Mouse (Mus musculus): ENCODE data around the gene Antxr2. TPM values are rescaled to one million over a fixed set of nuclear protein-coding genes. Genes with fewer than 3 reads are reported as not detected.

Gene Antxr2
- polyA plus RNA-seq, 1 experiment: 19.6 TPM

DNA sequence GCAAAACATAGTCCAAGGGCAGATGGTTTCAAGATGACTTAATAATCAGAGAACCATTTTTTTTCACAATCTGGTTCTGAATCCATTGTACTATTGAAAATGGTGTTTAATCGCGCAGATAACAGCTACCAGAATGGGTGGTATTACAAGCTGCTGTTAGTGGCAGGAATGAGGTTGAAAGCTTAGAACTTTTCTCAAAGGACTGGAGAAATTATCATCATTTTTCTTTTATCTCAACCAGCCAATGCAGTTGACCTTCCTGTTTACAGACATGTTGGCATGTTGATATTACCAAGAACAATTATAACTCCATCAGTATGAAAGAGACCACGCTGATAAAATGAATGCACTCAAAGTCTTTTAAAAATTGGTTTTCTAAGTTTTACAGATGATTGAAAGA is 163.9 kb downstream of the Antxr2 start:
- DNase-seq: no peak
- Histone ChIP-seq H3K4me3 (replicated peaks; ENCODE audit: extremely low read depth, low read depth, low read length) (no peak overlapping the region), H3K4me1 (ENCODE audit: control insufficient read depth, insufficient read depth, low read length) (no peaks in the 10 kb centered on the region; the same call in 1 of the 2 replicates)
- no peak for TF ChIP-seq POLR2A (IDR thresholded peaks at IDR 0.05; ENCODE audit: borderline replicate concordance, extremely low read depth, low read depth, low read length)
- no peak for TF ChIP-seq CTCF (IDR thresholded peaks at IDR 0.05; ENCODE audit: insufficient read depth, low read length)
- WGBS: 64% methylated on average over 3 of the region's 3 CpGs

DNA sequence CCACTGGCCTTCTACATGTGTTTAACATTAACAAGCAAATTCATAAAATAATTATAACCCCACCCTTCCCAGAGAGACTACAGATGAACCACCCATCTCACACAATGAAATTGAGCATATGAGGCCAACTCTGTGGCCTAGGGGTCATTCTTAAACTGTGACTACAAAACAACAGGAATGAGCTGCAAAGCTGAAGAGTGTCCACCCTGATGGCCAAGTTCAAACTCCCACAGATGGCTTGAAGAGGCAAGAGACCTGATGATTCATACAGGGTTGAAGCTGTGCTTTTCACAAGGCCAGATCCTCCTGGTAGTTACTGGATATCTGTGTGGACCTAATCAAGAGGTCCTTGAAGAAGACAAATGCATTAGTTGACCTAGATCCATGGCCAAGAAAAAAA is 173.7 kb downstream of the Antxr2 start:
- no peak overlapping the region for H3K4me3 ChIP-seq (replicated peaks; ENCODE audit: extremely low read depth, low read depth, low read length)
- H3K4me1 ChIP-seq (ENCODE audit: control insufficient read depth, insufficient read depth, low read length): no peaks in the 10 kb centered on the region
- DNase-seq: no peak
- TF ChIP-seq CTCF (IDR thresholded peaks at IDR 0.05; ENCODE audit: insufficient read depth, low read length) (no peak), POLR2A (IDR thresholded peaks at IDR 0.05; ENCODE audit: borderline replicate concordance, extremely low read depth, low read depth, low read length) (no peak)

DNA sequence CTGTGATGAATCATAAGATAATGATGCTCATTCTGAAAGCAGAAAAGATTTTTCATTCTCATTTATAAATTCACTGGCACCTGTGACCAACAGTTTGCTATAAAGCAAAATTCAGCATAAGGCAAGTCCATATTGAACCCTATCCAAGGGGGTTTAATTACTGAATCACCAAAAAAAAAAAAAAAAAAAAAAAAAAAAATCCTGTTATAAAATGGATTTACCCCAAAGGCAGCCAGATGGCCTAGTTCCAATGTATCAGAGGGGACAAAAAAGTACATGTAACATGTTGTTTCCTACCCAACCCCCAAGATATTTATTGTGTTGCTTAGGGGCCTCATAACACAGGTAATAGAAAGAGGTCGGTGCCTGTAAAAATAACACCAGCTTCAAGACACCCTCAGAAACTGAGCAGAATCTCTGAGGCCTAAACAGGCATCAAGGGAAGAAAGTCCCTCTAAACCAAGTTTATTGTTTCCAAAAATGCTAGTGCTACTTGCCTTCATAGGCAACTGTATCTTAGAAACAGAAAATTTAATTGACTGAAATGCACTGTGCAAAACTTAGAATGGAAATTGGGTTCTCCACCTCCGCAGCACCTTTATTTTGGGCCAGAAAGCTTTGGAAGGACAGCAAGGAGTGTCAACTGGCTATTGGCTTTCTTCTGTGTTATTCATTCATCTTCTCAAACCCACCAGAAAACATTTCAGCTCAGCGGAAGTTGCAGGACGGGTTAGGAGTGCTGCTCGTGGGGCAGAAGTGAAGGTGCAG is 178.7 kb downstream of the Antxr2 start:
- no peak for DNase-seq
- TF ChIP-seq CTCF (IDR thresholded peaks at IDR 0.05; ENCODE audit: insufficient read depth, low read length): no peak
- no peak for TF ChIP-seq POLR2A (IDR thresholded peaks at IDR 0.05; ENCODE audit: borderline replicate concordance, extremely low read depth, low read depth, low read length)
- 92% methylated on average over 5 of the region's 5 CpGs for WGBS
- H3K4me3 ChIP-seq (replicated peaks; ENCODE audit: extremely low read depth, low read depth, low read length): no peak overlapping the region
- no peaks in the 10 kb centered on the region for H3K4me1 ChIP-seq (ENCODE audit: control insufficient read depth, insufficient read depth, low read length)

DNA sequence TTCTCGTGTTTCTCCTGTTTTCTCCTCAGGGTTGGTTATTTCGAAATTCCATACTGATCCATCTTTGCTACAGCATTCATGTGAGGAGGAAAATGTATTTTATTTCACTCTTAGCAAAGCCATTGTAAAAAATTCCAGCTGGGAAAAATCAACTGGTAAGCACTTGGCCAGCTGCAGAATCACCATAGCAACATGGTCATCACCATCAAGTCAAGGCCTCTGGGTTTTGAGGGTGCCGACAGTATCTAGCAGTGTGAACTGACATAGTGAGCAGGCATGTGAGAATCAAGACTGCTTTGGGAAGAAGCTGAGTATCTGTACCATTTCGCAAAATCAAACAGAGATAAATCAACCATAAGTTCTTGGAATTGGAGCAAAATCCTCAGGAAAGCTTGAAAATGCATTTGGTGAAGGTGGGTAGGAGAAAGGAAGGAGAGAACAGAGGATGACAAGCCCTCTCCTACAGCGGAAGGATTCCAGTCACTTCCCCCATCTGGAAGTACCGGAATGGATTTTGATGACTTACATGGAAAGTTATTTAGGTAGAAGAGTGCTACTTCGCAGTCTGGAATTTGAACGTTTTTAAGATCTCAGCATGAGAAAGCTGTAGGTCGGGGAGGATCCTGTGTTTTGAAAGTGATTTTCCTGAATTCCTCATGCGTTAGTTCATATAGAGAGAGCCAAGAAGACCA is 183.5 kb downstream of the Antxr2 start:
- H3K4me1 ChIP-seq (ENCODE audit: control insufficient read depth, insufficient read depth, low read length): no peaks in the 10 kb centered on the region
- no peak for TF ChIP-seq CTCF (IDR thresholded peaks at IDR 0.05; ENCODE audit: insufficient read depth, low read length)
- no peak for TF ChIP-seq POLR2A (IDR thresholded peaks at IDR 0.05; ENCODE audit: borderline replicate concordance, extremely low read depth, low read depth, low read length)
- no peak overlapping the region for H3K4me3 ChIP-seq (replicated peaks; ENCODE audit: extremely low read depth, low read depth, low read length)
- DNase-seq: no peak
- 75% methylated on average over 10 of the region's 10 CpGs for WGBS

DNA sequence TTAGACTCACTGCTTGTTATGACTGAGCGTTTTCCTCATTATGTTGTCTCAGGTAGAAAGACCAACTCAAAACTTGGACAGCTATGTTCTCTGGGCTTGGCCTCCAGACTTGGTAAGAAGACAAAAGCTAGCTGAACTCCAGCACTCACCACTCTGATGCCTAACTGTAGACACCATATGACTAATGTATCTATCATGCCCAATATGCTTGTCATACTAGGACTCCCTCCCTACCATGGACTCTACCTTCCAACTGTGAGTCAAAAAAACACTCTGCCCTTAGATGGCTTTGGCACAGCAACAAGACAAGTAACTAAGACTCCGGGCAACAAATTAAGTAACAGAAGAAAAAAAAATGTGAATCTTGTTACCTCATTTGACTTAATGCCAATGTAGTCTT is 184.3 kb downstream of the Antxr2 start:
- Histone ChIP-seq H3K4me1 (ENCODE audit: control insufficient read depth, insufficient read depth, low read length) (no peaks in the 10 kb centered on the region), H3K4me3 (replicated peaks; ENCODE audit: extremely low read depth, low read depth, low read length) (no peak overlapping the region)
- 84% methylated on average over 2 of the region's 2 CpGs for WGBS
- DNase-seq: no peak
- TF ChIP-seq POLR2A (IDR thresholded peaks at IDR 0.05; ENCODE audit: borderline replicate concordance, extremely low read depth, low read depth, low read length): no peak

DNA sequence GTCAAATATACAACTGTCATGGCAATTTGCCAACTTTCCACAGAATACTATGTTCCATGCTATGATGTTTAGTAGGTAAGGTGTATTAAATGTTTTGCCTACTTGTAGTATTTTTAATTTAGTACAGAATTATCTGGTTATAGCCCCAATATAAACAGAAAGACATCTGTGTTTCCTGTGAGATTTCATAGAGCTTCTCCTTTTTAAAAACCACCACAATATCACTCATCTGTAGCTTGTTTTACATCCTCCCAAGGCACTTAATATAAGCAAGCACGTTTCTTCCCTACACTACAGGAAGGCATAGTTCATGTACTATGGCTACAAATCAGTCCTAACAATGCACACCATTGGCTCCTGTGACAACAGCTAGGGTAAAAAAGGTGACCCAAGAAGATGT is 188.8 kb downstream of the Antxr2 start:
- no peak for DNase-seq
- WGBS: 26% methylated on average over 1 of the region's 1 CpGs
- H3K4me1 ChIP-seq (ENCODE audit: control insufficient read depth, insufficient read depth, low read length): no peaks in the 10 kb centered on the region; the same call in 1 of the 2 replicates
- TF ChIP-seq CTCF (IDR thresholded peaks at IDR 0.05; ENCODE audit: insufficient read depth, low read length): no peak
- TF ChIP-seq POLR2A (IDR thresholded peaks at IDR 0.05; ENCODE audit: borderline replicate concordance, extremely low read depth, low read depth, low read length): no peak
- H3K4me3 ChIP-seq (replicated peaks; ENCODE audit: extremely low read depth, low read depth, low read length): no peak overlapping the region

DNA sequence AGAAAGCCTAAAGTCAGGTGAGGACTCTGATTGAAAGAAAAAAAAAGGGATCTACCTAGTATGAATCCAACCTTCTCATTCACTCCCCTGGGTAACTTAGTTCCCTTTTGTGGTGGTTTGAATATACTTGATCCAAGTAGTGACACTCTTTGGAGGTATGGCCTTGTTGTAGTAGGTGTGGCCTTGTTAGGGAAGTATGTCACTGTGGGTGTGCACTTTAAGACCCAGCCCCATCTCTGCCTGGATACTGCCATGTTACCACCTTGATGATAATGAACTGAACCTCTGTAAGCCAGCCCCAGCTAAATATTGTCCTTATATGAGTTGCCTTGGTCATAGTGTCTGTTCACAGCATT is 190.9 kb downstream of the Antxr2 start:
- Histone ChIP-seq H3K4me3 (replicated peaks; ENCODE audit: extremely low read depth, low read depth, low read length) (no peak overlapping the region), H3K4me1 (ENCODE audit: control insufficient read depth, insufficient read depth, low read length) (peaks cover 6% of the 10 kb centered on the region)
- TF ChIP-seq POLR2A (IDR thresholded peaks at IDR 0.05; ENCODE audit: borderline replicate concordance, extremely low read depth, low read depth, low read length): no peak
- TF ChIP-seq CTCF (IDR thresholded peaks at IDR 0.05; ENCODE audit: insufficient read depth, low read length): no peak
- DNase-seq: no peak

DNA sequence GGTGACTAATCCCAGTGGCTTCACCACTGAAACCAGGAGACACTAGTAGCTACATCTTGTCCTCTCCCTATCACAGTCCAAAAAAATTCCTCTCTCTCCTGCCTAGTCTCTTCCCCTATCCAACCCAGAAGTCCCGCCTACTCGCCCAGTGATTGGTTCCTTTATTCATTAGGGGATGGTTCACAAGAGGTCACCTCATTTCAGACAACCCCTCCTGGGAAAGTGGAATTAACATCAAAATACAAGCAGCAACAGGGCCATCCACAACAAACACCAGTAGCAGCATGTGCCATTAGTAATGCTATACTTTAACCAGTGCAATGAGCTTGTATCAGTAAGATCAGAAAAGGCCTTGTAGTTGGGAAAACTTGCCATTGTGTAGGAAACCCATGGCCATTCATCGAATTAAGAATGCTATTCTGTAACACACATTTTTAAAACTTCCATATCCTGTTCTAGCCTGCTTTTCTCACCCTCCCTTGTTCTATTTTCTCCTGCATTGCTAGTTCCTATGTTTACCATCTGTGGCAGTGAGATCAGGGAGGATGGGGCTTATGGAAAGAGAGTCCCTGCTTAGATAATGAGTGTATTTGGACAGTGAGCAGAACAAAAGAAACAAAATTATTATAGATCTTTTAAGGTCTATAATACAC is 191.4 kb downstream of the Antxr2 start:
- TF ChIP-seq CTCF (IDR thresholded peaks at IDR 0.05; ENCODE audit: insufficient read depth, low read length) (no peak), POLR2A (IDR thresholded peaks at IDR 0.05; ENCODE audit: borderline replicate concordance, extremely low read depth, low read depth, low read length) (no peak)
- H3K4me3 ChIP-seq (replicated peaks; ENCODE audit: extremely low read depth, low read depth, low read length): no peak overlapping the region
- 77% methylated on average over 3 of the region's 3 CpGs for WGBS
- no peak for DNase-seq
- H3K4me1 ChIP-seq (ENCODE audit: control insufficient read depth, insufficient read depth, low read length): peaks cover 11% of the 10 kb centered on the region

DNA sequence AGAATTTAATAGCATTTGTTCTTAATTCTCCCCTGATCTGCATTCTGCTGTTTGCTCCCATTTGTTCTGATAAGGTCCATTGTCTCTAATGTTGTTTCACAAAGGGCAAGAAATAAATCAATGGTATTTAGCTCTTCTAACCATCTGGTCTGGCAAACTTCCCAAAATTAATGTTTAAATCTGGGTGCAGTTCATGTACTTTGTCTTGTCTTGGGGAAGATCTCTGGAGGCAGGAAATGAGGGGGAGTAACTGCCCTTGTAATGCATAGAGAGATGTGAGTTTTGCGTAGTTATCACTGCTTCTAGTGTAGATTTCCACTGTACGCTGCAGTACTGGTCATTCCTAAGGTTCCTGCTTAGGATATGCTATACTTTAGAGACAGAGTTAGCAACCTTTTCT is 193.5 kb downstream of the Antxr2 start:
- DNase-seq: no peak
- peaks cover 11% of the 10 kb centered on the region for H3K4me1 ChIP-seq (ENCODE audit: control insufficient read depth, insufficient read depth, low read length)
- TF ChIP-seq CTCF (IDR thresholded peaks at IDR 0.05; ENCODE audit: insufficient read depth, low read length): no peak
- no peak for TF ChIP-seq POLR2A (IDR thresholded peaks at IDR 0.05; ENCODE audit: borderline replicate concordance, extremely low read depth, low read depth, low read length)
- H3K4me3 ChIP-seq (replicated peaks; ENCODE audit: extremely low read depth, low read depth, low read length): no peak overlapping the region
- WGBS: 46% methylated on average over 2 of the region's 2 CpGs

DNA sequence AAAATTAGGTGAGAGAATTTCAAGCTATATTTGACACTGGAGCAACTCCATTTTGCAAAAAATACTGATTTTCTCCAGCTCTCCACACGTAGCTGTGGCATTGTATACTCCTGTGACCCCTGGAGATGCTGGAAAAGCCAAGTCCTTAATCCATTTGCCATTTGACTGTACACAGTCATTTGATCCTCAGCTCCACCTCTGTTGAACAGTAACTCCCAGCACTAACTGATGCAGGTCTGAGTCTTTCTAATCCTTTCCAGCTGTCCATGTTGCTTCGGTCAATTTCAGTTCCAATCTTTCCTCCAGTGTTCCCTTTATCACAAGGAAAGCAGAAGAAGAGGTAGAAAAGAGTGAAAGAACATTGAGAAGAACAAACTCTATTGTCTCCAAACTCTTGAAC is 195.4 kb downstream of the Antxr2 start:
- TF ChIP-seq CTCF (IDR thresholded peaks at IDR 0.05; ENCODE audit: insufficient read depth, low read length) (no peak), POLR2A (IDR thresholded peaks at IDR 0.05; ENCODE audit: borderline replicate concordance, extremely low read depth, low read depth, low read length) (no peak)
- DNase-seq: no peak

More for the DNA sequence above, 195.4 kb downstream of the Antxr2 start:
- 74% methylated on average over 2 of the region's 2 CpGs for WGBS
- Histone ChIP-seq H3K4me3 (replicated peaks; ENCODE audit: extremely low read depth, low read depth, low read length) (no peak overlapping the region), H3K4me1 (ENCODE audit: control insufficient read depth, insufficient read depth, low read length) (peaks cover 11% of the 10 kb centered on the region)

Measured in lung, adult 2 months (tissue).